Mouse (Mus musculus): Measurements from ENCODE around the gene Exoc3l4. TPM values are rescaled to one million over a fixed set of nuclear protein-coding genes. Genes with fewer than 3 reads are reported as not detected.

Exoc3l4 gene
- total and polyA plus RNA-seq, 2 experiments from 2014 or later = 7.9 to 9.8 TPM

GRCm38 (mm10) chr12:111374727-111375126, 42.1 kb upstream of the Exoc3l4 start:
- TF ChIP-seq EP300 (IDR thresholded peaks at IDR 0.05; ENCODE audit: low read depth) = no peak
- TF ChIP-seq CTCF (IDR thresholded peaks at IDR 0.05; ENCODE audit: low read depth) = no peak
- Histone ChIP-seq H3K4me2 (ENCODE audit: low read depth, low read length) (peak overlapping the region; percentile 97), H3K36me3 (replicated peaks; ENCODE audit: control insufficient read depth, insufficient read depth, low read length) (no peaks in the 10 kb centered on the region), H3K27me3 (ENCODE audit: control insufficient read depth, insufficient read depth, low read length) (no peaks in the 10 kb centered on the region), H3K27ac (ENCODE audit: low read depth) (peak overlapping the region; percentile 26), H3K4me1 (ENCODE audit: control insufficient read depth, insufficient read depth) (peaks cover 29% of the 10 kb centered on the region), H3K9me3 (replicated peaks; ENCODE audit: control insufficient read depth, low read length) (no peaks in the 10 kb centered on the region), H3K4me3 (ENCODE audit: low read depth, low read length) (peak overlapping the region; percentile 80), H3K9ac (replicated peaks; ENCODE audit: low read depth, low read length) (no peak overlapping the region; the same call in 1 of the 2 replicates)
- WGBS = 29% methylated on average over 10 of the region's 10 CpGs
- ATAC-seq (ENCODE audit: insufficient read depth, low read depth) = no peak
- no peak for DNase-seq (ENCODE audit: low spot score)

- Histone ChIP-seq H3K4me1 (ENCODE audit: control insufficient read depth, insufficient read depth) (peaks cover 23% of the 10 kb centered on the region), H3K9me3 (replicated peaks; ENCODE audit: control insufficient read depth, low read length) (no peaks in the 10 kb centered on the region), H3K4me2 (ENCODE audit: low read depth, low read length) (peak overlapping the region; percentile 97), H3K27ac (ENCODE audit: low read depth) (peak overlapping the region; percentile 96), H3K9ac (replicated peaks; ENCODE audit: low read depth, low read length) (peak overlapping the region; percentile 90), H3K27me3 (ENCODE audit: control insufficient read depth, insufficient read depth, low read length) (no peaks in the 10 kb centered on the region), H3K4me3 (ENCODE audit: low read depth, low read length) (peak overlapping the region; percentile 80), H3K36me3 (replicated peaks; ENCODE audit: control insufficient read depth, insufficient read depth, low read length) (no peaks in the 10 kb centered on the region)
- ATAC-seq (ENCODE audit: insufficient read depth, low read depth) = no peak
- DNase-seq (ENCODE audit: low spot score) = no peak
- TF ChIP-seq CTCF (IDR thresholded peaks at IDR 0.05; ENCODE audit: low read depth) (no peak), EP300 (IDR thresholded peaks at IDR 0.05; ENCODE audit: low read depth) (no peak)
- WGBS = 33% methylated on average over 12 of the region's 12 CpGs
Observed at GRCm38 (mm10) chr12:111375559-111375958, 41.3 kb upstream of the Exoc3l4 start.

- peak overlapping the region; percentile 96 for H3K27ac ChIP-seq (ENCODE audit: low read depth)
- H3K9me3 ChIP-seq (replicated peaks; ENCODE audit: control insufficient read depth, low read length) = no peaks in the 10 kb centered on the region
- WGBS = 10% methylated on average over 6 of the region's 6 CpGs
- peak overlapping the region; percentile 97 for H3K4me2 ChIP-seq (ENCODE audit: low read depth, low read length)
- TF ChIP-seq EP300 (IDR thresholded peaks at IDR 0.05; ENCODE audit: low read depth) (no peak), CTCF (IDR thresholded peaks at IDR 0.05; ENCODE audit: low read depth) (no peak)
- H3K27me3 ChIP-seq (ENCODE audit: control insufficient read depth, insufficient read depth, low read length) = no peaks in the 10 kb centered on the region
- peaks cover 22% of the 10 kb centered on the region for H3K4me1 ChIP-seq (ENCODE audit: control insufficient read depth, insufficient read depth)
- DNase-seq (ENCODE audit: low spot score) = no peak
- H3K9ac ChIP-seq (replicated peaks; ENCODE audit: low read depth, low read length) = peak overlapping the region; percentile 90
- no peaks in the 10 kb centered on the region for H3K36me3 ChIP-seq (replicated peaks; ENCODE audit: control insufficient read depth, insufficient read depth, low read length)
- ATAC-seq (ENCODE audit: insufficient read depth, low read depth) = no peak
- H3K4me3 ChIP-seq (ENCODE audit: low read depth, low read length) = peak overlapping the region; percentile 80
Observed at GRCm38 (mm10) chr12:111376053-111376452, 40.8 kb upstream of the Exoc3l4 start.

- Histone ChIP-seq H3K4me1 (ENCODE audit: control insufficient read depth, insufficient read depth) (peaks cover 22% of the 10 kb centered on the region), H3K9me3 (replicated peaks; ENCODE audit: control insufficient read depth, low read length) (no peaks in the 10 kb centered on the region), H3K4me2 (ENCODE audit: low read depth, low read length) (peak overlapping the region; percentile 97), H3K36me3 (replicated peaks; ENCODE audit: control insufficient read depth, insufficient read depth, low read length) (no peaks in the 10 kb centered on the region), H3K27ac (ENCODE audit: low read depth) (peak overlapping the region; percentile 96), H3K9ac (replicated peaks; ENCODE audit: low read depth, low read length) (peak overlapping the region; percentile 90), H3K27me3 (ENCODE audit: control insufficient read depth, insufficient read depth, low read length) (no peaks in the 10 kb centered on the region), H3K4me3 (ENCODE audit: low read depth, low read length) (peak overlapping the region; percentile 80)
- under 1% methylated on average over 40 of the region's 49 CpGs for WGBS
- ATAC-seq (ENCODE audit: insufficient read depth, low read depth) (peak; percentile 27), DNase-seq (ENCODE audit: low spot score) (peak; percentile 68)
- no peak for TF ChIP-seq CTCF (IDR thresholded peaks at IDR 0.05; ENCODE audit: low read depth)
- no peak for TF ChIP-seq EP300 (IDR thresholded peaks at IDR 0.05; ENCODE audit: low read depth)
Observed at GRCm38 (mm10) chr12:111376826-111377331, 39.9 kb upstream of the Exoc3l4 start.

- Histone ChIP-seq H3K27ac (ENCODE audit: low read depth) (peak within 1 kb of the TSS; percentile 96), H3K27me3 (ENCODE audit: control insufficient read depth, insufficient read depth, low read length) (no peaks in the 10 kb centered on the region), H3K4me1 (ENCODE audit: control insufficient read depth, insufficient read depth) (peaks cover 22% of the 10 kb centered on the region), H3K9me3 (replicated peaks; ENCODE audit: control insufficient read depth, low read length) (no peaks in the 10 kb centered on the region), H3K9ac (replicated peaks; ENCODE audit: low read depth, low read length) (peak within 1 kb of the TSS; percentile 90), H3K36me3 (replicated peaks; ENCODE audit: control insufficient read depth, insufficient read depth, low read length) (no peaks in the 10 kb centered on the region), H3K4me2 (ENCODE audit: low read depth, low read length) (peak within 1 kb of the TSS; percentile 97), H3K4me3 (ENCODE audit: low read depth, low read length) (peak within 1 kb of the TSS; percentile 80)
- ATAC-seq (ENCODE audit: insufficient read depth, low read depth) (peak; percentile 92), DNase-seq (ENCODE audit: low spot score) (peak; percentile 92)
- TF ChIP-seq EP300 (IDR thresholded peaks at IDR 0.05; ENCODE audit: low read depth) (no peak), CTCF (IDR thresholded peaks at IDR 0.05; ENCODE audit: low read depth) (no peak)
- WGBS = under 1% methylated on average over 81 of the region's 94 CpGs
Observed at GRCm38 (mm10) chr12:111377376-111377973, 39.3 kb upstream of the Exoc3l4 start, which contains the start of gene Cdc42bpb. Gene Cdc42bpb, minus strand, starts transcription at chr12:111377718.

Measured in heart, postnatal 0 days (tissue).